In genomic region chr2:165851811-165852415, GRCm38 (mm10) we compare ENCODE assay signal across 10 mouse cellular contexts. TPM values are rescaled to one million over a fixed set of nuclear protein-coding genes. Genes with fewer than 3 reads are reported as not detected.
DNase-seq lines count a peak whose midpoint lies in the region; ATAC-seq and TF ChIP-seq lines count a peak whose summit lies in the region.
"Had no signal": no experiment of that assay in that cellular context is flagged by ENCODE, and none has a peak within 500 bp of the region (broad histone marks: within the 10 kb centered on the region; RNA-seq: fewer than 3 reads in every experiment).

No protein-coding gene starts in this region.

- no peak for DNase-seq in lung, postnatal 0 days (ENCODE audit: low spot score)
- no peak for DNase-seq in lung, postnatal 10 days
- DNase-seq in thymus, postnatal 4 days, result no peak
- no peak for DNase-seq in B cell, adult 2 months
- DNase-seq: spleen, adult 18-20 months had no signal

- H3K9ac ChIP-seq in forebrain, embryonic 13.5 days, result no peak overlapping the region
- H3K9ac ChIP-seq in forebrain, embryonic 16.5 days (replicated peaks; ENCODE audit: low read depth, low read length), result no peak overlapping the region
- H3K9ac ChIP-seq in lung, postnatal 0 days (replicated peaks; ENCODE audit: low read depth), result no peak overlapping the region
- H3K9ac ChIP-seq in heart, embryonic 16.5 days (ENCODE audit: low read length), result peak overlapping the region; percentile 16

- H3K27ac ChIP-seq in forebrain, embryonic 13.5 days, result peak overlapping the region; percentile 45
- no peak overlapping the region; the same call in 1 of the 2 replicates for H3K27ac ChIP-seq in forebrain, embryonic 16.5 days (ENCODE audit: low read length)
- 0 out of 2 replicates have a peak overlapping the region, but pooled peaks have one; percentile 43 for H3K27ac ChIP-seq in lung, postnatal 0 days (ENCODE audit: low read length)
- peak overlapping the region; percentile 79 for H3K27ac ChIP-seq in heart, embryonic 16.5 days (ENCODE audit: low read length)
- peak overlapping the region; percentile 40 for H3K27ac ChIP-seq in olfactory bulb, adult 2 months (ENCODE audit: insufficient read depth, low read depth, low read length)

- TF ChIP-seq EP300 in lung, postnatal 0 days (IDR thresholded peaks at IDR 0.05), result no peak

- H3K36me3 ChIP-seq in forebrain, embryonic 13.5 days (ENCODE audit: poor library complexity, severe bottlenecking), result peaks cover 33% of the 10 kb centered on the region
- H3K36me3 ChIP-seq in forebrain, embryonic 16.5 days (ENCODE audit: control insufficient read depth, insufficient read depth), result peaks cover 2% of the 10 kb centered on the region; the same call in 1 of the 2 replicates
- H3K36me3 ChIP-seq in lung, postnatal 0 days (ENCODE audit: insufficient read depth, low read length), result peaks cover 3% of the 10 kb centered on the region
- 0 out of 2 replicates have a peak, but pooled peaks cover 2% of the 10 kb centered on the region for H3K36me3 ChIP-seq in heart, embryonic 16.5 days (ENCODE audit: control insufficient read depth, insufficient read depth)

- no peak overlapping the region for H3K4me2 ChIP-seq in forebrain, embryonic 13.5 days
- no peak overlapping the region for H3K4me2 ChIP-seq in forebrain, embryonic 16.5 days (ENCODE audit: low read length)
- no peak overlapping the region for H3K4me2 ChIP-seq in lung, postnatal 0 days (replicated peaks; ENCODE audit: low read depth, low read length)
- H3K4me2 ChIP-seq in heart, embryonic 16.5 days (ENCODE audit: low read depth, low read length), result peak overlapping the region; percentile 7

- H3K4me1 ChIP-seq in forebrain, embryonic 13.5 days, result peaks cover 68% of the 10 kb centered on the region
- H3K4me1 ChIP-seq in forebrain, embryonic 16.5 days (replicated peaks; ENCODE audit: control insufficient read depth, insufficient read depth, low read length), result peaks cover 50% of the 10 kb centered on the region
- H3K4me1 ChIP-seq in lung, postnatal 0 days (ENCODE audit: insufficient read depth, low read depth, low read length), result peaks cover 27% of the 10 kb centered on the region
- H3K4me1 ChIP-seq in heart, embryonic 16.5 days (ENCODE audit: control insufficient read depth, insufficient read depth, low read length), result peaks cover 73% of the 10 kb centered on the region
- peaks cover 58% of the 10 kb centered on the region for H3K4me1 ChIP-seq in olfactory bulb, adult 2 months (ENCODE audit: control insufficient read depth, insufficient read depth, low read length)

- H3K4me3 ChIP-seq in forebrain, embryonic 13.5 days, result no peak overlapping the region
- no peak overlapping the region for H3K4me3 ChIP-seq in forebrain, embryonic 16.5 days (replicated peaks; ENCODE audit: low read length)
- H3K4me3 ChIP-seq in lung, postnatal 0 days (ENCODE audit: low read depth, low read length), result no peak overlapping the region
- no peak overlapping the region for H3K4me3 ChIP-seq in heart, embryonic 16.5 days (ENCODE audit: low read length)
- H3K4me3 ChIP-seq in olfactory bulb, adult 2 months (ENCODE audit: insufficient read depth, low read depth, low read length), result no peak overlapping the region

- H3K9me3 ChIP-seq in forebrain, embryonic 13.5 days (replicated peaks), result no peaks in the 10 kb centered on the region
- H3K9me3 ChIP-seq in forebrain, embryonic 16.5 days (ENCODE audit: control insufficient read depth, low read length), result no peaks in the 10 kb centered on the region
- H3K9me3 ChIP-seq in lung, postnatal 0 days (ENCODE audit: low read length), result no peaks in the 10 kb centered on the region
- H3K9me3 ChIP-seq in heart, embryonic 16.5 days (replicated peaks; ENCODE audit: control insufficient read depth, low read length), result no peaks in the 10 kb centered on the region

- ATAC-seq in forebrain, embryonic 13.5 days, result no peak
- no peak for ATAC-seq in forebrain, embryonic 16.5 days
- ATAC-seq in lung, postnatal 0 days, result no peak
- 0 out of 2 replicates have a peak, but pooled peaks have one; percentile 5 for ATAC-seq in heart, embryonic 16.5 days (replicated peaks; ENCODE audit: extremely low read depth, insufficient read depth, low FRiP score)
- ATAC-seq: inflammation-experienced regulatory T-cells, adult 6 months had no signal

- WGBS in forebrain, embryonic 13.5 days, result 84% methylated on average over 13 of the region's 13 CpGs
- WGBS in forebrain, embryonic 16.5 days, result 77% methylated on average over 13 of the region's 13 CpGs
- 75% methylated on average over 13 of the region's 13 CpGs for WGBS in lung, postnatal 0 days
- 63% methylated on average over 13 of the region's 13 CpGs for WGBS in heart, embryonic 16.5 days
- WGBS in olfactory bulb, adult 2 months, result 58% methylated on average over 13 of the region's 13 CpGs

- no peak for TF ChIP-seq POLR2A in olfactory bulb, adult 2 months (IDR thresholded peaks at IDR 0.05; ENCODE audit: insufficient read depth, low read depth, low read length)

- TF ChIP-seq CTCF in lung, postnatal 0 days (IDR thresholded peaks at IDR 0.05), result no peak
- TF ChIP-seq CTCF in olfactory bulb, adult 2 months (IDR thresholded peaks at IDR 0.05; ENCODE audit: insufficient read depth, low read depth, low read length), result no peak

- no peaks in the 10 kb centered on the region for H3K27me3 ChIP-seq in forebrain, embryonic 13.5 days
- no peaks in the 10 kb centered on the region for H3K27me3 ChIP-seq in forebrain, embryonic 16.5 days (replicated peaks; ENCODE audit: control insufficient read depth, insufficient read depth, low read length)
- H3K27me3 ChIP-seq in lung, postnatal 0 days (replicated peaks; ENCODE audit: insufficient read depth, low read length), result no peaks in the 10 kb centered on the region
- no peaks in the 10 kb centered on the region for H3K27me3 ChIP-seq in heart, embryonic 16.5 days (ENCODE audit: control insufficient read depth, insufficient read depth, low read length)

RNA-seq across cellular contexts. Expression of gene Zmynd8, which starts 46.9 kb away (rescaled TPM):
- 73.3 and 85.4 TPM in 2 replicates for polyA plus RNA-seq in forebrain, embryonic 13.5 days (2015; fragmentation: Nextera tagmentation; extraction: Ambion mirVana)
- 69.8 and 81.5 TPM in 2 replicates for polyA plus RNA-seq in forebrain, embryonic 16.5 days (2015; fragmentation: Nextera tagmentation; extraction: Ambion mirVana)
- 30.7 and 32.1 TPM in 2 replicates for polyA plus RNA-seq in lung, postnatal 0 days (2015; fragmentation: Nextera tagmentation; extraction: Ambion mirVana)
- 36.0 and 40.2 TPM in 2 replicates for polyA plus RNA-seq in heart, embryonic 16.5 days (2015; fragmentation: Nextera tagmentation; extraction: Ambion mirVana)
- polyA plus RNA-seq in olfactory bulb, adult 2 months (2012; ENCODE audit: insufficient read depth, insufficient read length, low replicate concordance, missing spikeins), result 440 TPM in 1 of 2 replicates, not detected in the other
